Mouse (Mus musculus): ENCODE measurements at regions not wholly inside any gene's neighbourhood (a gene's known extent, or its start where the extent isn't known, plus 50 kb on each side); places are given as distances from the start of the nearest gene placed in this dataset.

DNA sequence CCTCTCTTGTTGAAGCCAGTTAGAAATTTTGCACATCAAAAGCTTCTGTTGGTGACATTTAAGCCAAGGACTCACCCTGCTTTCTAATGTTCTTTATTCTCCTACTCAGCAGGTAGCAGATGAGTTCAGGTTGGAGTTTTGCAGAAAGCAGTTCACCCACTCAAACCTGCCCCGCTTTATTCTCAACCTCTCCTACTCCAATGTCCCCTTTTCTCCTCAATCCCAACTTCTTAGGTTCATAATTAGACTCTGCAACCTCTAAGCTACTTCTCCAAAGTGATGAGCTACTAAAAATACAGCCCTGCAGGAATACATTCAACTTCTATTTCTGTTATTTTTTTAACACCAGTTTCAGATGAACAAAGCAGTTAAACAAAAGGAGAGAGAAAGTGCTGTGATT, 572.2 kb downstream of the Brinp1 start:
- peak; percentile 70 for DNase-seq (ENCODE audit: low read depth, low spot score)

DNA sequence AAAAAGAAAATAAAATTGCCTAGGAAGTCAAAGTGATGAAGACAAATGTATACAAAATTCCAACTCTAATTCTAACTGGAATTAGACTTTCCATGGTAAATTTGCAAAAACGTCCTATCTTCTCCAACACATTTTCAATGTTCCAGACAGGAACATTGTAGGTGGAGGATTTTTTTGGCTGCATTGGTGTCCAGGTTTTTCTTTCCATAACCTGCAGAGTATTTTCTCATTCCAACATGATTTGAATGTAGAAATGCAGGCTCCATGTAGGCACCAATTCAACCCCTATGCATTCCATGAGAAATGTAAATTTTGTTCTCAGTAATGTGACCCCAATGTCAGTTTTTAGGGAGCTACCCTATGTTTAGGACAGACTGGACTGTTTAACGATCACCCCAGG, 586.2 kb downstream of the Brinp1 start:
- peak; percentile 43 for DNase-seq (ENCODE audit: low read depth, low spot score)

DNA sequence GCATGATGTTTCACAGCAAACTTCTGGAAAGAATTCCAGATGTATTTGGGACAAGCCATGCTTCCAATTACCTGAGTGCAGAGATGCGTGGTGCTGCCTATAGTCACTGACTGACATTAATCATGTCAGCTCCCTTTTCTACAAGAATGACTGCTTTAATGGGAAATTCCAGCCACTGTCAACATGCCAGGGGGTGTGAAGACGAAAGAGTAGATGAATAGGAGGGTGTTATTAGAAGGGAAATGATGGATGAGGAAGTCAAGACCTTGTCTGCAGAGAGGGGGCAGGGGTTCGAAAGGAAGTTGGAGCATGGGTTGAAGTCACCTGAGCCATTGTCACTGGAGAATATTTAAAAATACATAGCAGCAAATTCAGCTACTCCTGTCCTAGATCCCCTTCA, 634.6 kb downstream of the Brinp1 start:
- DNase-seq (ENCODE audit: low read depth, low spot score) = no peak

DNA sequence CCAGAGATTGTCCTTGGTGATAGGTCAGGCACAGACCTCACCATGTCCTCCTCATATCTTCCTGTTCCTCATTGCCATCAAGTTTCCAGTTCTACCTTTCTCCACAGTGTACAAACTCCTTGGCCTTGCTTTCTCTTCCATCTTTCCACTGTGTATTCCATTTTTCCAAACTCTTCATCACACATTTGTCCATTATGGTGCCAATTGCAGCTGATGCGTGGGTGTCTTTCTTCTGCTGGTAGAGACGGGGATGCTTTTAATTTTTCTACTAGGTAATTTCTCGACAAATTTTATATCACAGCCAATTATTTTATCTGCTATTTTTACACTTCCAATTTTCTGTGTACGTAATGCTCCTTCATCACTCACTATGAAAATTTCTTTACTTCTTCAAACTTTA, 641.4 kb downstream of the Brinp1 start:
- DNase-seq (ENCODE audit: low read depth, low spot score) = peak; percentile 26

DNA sequence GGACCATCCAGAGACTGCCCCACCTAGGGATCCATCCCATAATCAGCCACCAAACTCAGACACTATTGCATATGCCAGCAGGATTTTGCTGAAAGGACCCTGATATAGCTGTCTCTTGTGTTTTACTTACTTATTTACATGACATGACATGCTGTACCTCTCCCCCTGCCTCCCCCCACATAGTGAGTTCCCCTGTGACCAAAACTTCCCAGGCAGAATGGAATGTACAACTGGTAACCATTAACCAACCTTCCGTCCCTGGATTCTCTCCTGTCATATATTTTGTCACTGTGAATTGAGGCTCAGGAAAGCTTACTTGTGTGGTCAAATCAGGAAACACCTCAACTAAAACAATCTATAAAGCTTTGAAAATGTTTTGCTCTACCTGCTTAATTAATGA, 669.4 kb downstream of the Brinp1 start:
- DNase-seq (ENCODE audit: low read depth, low spot score) = no peak

DNA sequence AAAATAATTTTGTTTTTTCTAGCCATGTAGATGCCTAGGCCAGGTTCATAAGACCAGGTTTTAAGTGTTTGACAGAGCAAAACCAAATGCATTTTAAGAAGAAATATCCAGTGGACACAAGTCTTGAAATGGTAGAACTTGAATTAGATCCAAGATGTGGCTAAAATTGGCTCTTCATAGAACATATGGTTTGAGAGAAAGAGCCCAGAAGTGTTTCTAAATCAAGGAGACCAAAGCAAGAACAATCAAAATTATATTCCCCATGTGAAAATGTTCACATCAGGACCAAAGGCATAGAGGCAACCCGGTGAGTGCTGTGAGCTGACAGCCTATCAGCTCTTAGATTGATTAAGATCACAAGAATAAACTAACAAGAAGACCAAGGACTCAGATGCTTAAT, 673.3 kb downstream of the Brinp1 start:
- DNase-seq (ENCODE audit: low read depth, low spot score) = peak; percentile 62

DNA sequence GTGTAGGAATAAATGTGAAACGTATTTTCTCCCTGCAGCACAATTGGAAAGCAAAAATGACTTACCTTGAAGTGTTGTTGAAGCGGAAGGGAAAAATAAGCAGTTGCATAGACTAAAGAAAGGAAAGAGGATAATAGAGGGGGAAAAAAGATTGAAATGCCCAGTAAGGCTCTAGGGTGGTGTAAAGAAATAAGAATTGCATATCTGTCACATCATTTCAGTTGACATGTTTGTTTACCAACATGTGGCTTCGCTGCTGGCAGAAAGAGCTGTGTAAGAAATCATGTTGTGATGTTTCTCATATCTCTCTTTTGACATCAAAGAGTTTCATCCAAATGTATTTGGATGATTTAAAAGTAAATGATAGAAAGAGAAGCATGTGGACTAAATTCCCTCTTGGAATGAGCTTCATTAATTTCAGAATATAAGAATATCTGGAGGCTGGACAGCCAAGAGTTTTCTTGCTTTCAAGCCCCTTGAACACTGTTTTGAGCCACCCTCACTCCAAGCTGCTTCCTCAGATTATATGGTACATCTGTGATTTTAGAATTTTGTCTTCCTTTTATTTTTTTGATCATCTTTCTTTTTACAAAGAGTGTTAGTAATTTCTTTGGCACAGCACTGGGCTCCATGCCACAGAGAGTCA, 679.0 kb downstream of the Brinp1 start:
- peak; percentile 14 for DNase-seq (ENCODE audit: low read depth, low spot score)

All from brain, adult 2 months (tissue).